Mouse (Mus musculus): ENCODE results near the gene Clptm1l.
A peak's percentile ranks its signal among the peaks of the same experiment; 100 is the strongest.

The Clptm1l gene

GRCm38 (mm10) chr13:73603522-73604155, at the start of gene Clptm1l:
Gene Clptm1l (plus strand): TSS chr13:73604006.
- DNase-seq (ENCODE audit: low spot score), result peak; percentile 97

GRCm38 (mm10) chr13:73564201-73564600, 39.6 kb upstream of the Clptm1l start:
- DNase-seq (ENCODE audit: low spot score), result no peak

DNA sequence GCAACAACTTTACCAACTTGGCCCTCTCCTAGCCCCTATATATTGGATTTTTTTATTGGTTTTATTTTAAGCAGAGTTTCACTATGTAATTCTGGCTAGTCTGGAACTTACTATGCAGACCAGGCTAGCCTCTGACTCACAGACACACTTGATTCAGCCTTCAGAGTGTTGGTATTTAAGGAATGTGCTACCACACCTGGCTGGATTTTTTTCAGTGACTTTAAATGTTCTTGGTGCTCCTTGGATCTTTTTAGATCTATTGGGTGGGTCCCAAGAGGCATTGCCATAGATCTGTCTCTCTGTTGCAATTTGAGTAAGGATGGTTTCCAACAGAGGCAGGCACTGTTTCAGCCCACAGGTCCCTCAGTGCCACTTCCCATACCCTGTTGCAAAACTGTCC, 28.8 kb upstream of the Clptm1l start:
- DNase-seq (ENCODE audit: low spot score), result no peak

GRCm38 (mm10) chr13:73577277-73577676, 26.5 kb upstream of the Clptm1l start:
- DNase-seq (ENCODE audit: low spot score), result no peak

- DNase-seq (ENCODE audit: low spot score), result no peak
These were observed 12.3 kb upstream of the Clptm1l start for GRCm38 (mm10) chr13:73591488-73591887.

DNA sequence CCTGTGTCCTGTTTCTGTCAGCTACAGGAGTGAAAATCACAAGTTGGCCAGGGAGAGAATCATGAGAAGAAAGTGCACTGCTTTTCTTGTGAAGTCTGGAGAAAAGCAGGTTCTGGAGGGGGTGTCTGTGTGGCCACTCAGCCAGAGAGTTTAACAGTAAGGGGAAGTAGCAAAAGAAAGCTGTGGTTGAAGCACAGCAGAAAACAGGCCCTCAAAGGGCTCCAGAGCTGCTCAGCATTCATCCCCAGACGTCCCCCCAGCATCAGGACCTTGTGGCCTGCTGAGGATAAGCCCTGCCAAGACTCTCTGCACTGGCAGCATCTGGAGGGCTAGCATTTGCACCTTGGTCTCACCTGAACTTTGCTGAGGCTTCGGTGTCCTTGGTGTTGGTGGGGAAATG, 11.3 kb upstream of the Clptm1l start:
- DNase-seq (ENCODE audit: low spot score), result no peak

DNA sequence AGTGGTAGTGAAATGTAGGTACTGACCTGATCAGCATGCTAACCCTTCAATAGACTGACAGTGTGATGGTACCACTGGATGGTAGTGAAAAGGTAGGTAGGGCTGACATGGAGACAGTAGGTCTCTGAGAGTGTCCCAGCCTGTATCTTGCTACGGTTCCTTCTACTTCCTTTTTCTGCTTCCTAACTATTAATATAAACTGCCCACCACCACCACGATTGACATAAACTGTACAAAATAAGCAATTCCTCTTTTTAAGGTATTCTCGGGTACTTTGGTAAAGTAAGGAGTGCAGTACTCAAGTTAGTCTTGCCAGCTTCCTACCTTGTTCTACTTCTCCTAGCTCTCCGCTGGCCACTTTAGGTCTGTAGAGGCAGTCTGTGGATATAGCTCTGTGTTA, 7.5 kb upstream of the Clptm1l start:
- no peak for DNase-seq (ENCODE audit: low spot score)

DNA sequence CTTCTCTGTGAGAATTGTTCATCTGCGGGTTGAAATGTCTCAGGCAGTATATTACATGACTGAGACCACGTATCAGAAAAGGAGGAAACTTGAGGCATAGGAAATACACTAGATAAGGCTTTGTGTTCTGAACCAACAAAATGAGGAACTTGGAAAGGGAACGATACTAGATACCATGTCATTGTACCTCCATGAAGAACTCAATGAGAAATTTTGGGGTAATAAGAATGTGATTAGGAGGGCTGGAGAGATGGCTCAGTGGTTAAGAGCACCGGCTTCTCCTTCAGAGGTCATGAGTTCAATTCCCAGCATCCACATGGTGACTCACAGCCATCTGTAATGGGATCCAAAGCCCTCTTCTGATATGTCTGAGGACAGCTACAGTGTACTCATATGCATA, 3.6 kb upstream of the Clptm1l start:
- no peak for DNase-seq (ENCODE audit: low spot score)

GRCm38 (mm10) chr13:73603046-73603445, 760 bp upstream of the Clptm1l start:
- DNase-seq (ENCODE audit: low spot score), result no peak

GRCm38 (mm10) chr13:73604156-73604957, 551 bp downstream of the Clptm1l start:
- DNase-seq (ENCODE audit: low spot score), result no peak

GRCm38 (mm10) chr13:73618406-73618805, 14.6 kb downstream of the Clptm1l start:
- DNase-seq (ENCODE audit: low spot score), result no peak

GRCm38 (mm10) chr13:73620637-73621036, 16.8 kb downstream of the Clptm1l start:
- no peak for DNase-seq (ENCODE audit: low spot score)

DNA sequence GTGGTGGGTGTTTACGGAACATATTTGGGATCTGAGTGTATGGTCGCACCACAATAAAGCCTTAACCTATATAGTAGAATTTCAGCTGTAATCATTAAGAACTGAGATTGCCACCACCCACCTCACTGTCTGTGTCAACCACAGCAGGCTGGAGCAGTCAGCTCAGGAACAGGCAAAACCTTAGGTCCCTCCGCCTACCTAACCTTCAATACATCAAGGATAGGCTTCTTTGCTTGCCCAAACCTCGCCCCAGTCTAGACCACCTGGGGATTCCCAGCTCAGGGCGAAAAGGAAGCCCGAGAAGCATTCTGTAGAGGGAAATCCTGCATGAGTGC, 22.6 kb downstream of the Clptm1l start:
- no peak for DNase-seq (ENCODE audit: low spot score)

- DNase-seq (ENCODE audit: low spot score), result peak; percentile 58
These were observed 23.1 kb downstream of the Clptm1l start, which contains the start of gene Tert for GRCm38 (mm10) chr13:73626745-73627549. Gene Tert (plus strand): TSS chr13:73626911.

DNA sequence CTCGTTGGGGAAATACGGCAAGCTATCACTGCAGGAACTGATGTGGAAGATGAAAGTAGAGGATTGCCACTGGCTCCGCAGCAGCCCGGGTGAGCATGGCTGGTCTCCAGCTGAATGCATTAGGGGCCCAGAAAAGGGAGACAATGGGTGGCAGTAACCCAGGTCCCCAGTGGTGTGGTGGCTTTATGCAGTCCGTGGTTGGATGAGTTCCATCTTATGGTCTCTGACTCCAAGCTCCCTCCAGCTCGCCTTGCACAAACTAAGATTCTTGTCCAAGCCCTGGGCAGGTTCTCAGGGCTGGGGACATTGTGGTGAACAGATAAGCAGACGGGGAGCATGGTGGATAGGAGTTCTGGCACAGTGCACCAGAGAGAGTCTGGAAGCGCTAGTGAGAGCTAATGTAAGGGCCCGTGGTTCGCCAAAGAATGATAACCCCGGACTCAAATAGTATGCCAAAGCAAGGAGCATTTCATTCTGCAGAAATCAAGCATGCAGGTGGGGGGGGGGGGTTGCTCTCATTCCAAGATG, 24.8 kb downstream of the Clptm1l start:
- no peak for DNase-seq (ENCODE audit: low spot score)

GRCm38 (mm10) chr13:73631837-73632236, 28.0 kb downstream of the Clptm1l start:
- DNase-seq (ENCODE audit: low spot score), result no peak

DNA sequence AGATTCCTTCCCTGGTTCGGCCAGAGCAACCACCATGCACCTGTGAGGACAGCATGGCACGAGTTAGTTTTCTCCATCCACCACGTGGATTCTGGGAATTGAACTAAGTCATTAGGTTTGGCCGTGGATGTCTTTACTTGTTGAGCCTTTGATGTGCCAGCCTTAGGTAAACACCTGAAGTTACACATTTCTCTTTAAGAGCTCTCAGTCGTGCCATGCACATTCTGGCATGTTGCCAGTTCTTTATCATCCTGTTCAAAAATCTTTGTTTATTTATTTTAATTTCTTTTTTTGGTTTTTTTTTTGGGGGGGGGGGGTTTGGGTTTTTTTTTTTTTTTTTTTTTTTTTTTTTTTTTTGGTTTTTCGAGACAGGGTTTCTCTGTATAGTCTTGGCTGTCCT, 34.0 kb downstream of the Clptm1l start:
- DNase-seq (ENCODE audit: low spot score), result no peak

DNA sequence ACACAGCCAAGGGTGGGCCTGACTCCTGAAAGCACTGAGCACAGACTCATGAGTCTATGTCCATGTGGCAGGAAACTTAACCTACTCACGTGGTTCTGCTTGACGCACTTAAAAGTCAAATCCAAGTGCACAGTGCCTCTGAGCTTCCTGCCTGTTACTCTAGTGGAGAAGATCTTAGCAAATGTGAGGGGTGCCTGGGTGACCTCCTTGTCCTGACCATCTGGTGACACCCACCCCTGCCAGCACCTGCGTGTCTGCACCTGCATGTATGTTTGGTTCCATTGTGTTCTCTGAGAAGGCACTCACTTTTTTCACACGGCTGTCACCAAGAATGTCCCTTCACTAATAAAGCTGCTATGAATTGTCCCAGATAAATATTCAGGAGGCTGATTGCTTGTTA, 37.5 kb downstream of the Clptm1l start:
- no peak for DNase-seq (ENCODE audit: low spot score)

DNA sequence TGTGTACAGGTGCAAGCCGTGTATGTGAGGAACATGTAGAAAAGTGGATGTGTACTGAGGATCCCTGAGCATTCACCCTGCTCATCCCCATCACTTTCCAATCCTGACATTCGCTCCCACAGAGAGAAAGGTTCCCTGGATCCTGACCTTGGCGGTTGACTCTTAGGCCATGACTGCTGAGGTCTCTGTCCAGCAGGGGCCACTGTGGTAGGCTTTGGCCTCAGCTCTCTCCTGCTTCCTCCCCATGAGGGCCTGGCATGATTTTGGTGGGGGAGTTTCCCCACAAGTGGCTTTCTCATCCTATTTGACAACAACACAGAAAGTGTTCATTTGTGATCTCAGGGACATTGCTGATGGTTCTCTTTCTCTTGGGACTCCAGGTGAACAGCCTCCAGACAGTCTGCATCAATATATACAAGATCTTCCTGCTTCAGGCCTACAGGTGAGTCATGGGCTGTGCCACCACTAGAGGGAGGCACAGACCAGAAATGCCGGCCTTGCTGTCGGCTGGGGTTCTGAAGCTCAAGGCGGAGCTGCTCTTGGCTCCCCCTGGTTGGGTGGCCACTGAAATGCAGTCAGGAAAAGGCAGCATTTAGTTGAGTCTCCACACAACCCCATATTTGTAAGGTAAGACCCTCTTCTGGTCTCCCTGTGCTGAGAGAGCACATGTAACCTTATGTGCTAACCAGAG, 42.7 kb downstream of the Clptm1l start:
- peak; percentile 41 for DNase-seq (ENCODE audit: low spot score)

DNA sequence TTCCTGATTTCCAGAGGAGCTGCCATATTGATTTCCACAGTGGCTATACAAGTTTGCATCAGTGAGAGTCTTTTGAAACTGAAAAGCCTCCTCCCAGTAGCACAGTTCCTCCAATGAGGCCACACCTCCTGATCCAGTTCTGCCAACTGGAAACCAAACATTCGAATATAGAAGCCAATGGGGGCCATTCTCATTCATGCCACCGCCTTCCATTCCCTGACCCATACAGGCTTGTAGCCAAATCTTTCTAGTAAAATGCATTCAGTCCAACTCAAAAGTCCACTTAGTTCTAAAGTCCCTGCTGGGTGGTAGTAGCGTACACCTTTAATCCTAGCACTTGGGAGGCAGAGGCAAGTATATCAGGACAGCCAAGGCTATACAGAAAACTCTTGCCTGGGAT, 49.5 kb downstream of the Clptm1l start:
- DNase-seq (ENCODE audit: low spot score), result no peak

DNA sequence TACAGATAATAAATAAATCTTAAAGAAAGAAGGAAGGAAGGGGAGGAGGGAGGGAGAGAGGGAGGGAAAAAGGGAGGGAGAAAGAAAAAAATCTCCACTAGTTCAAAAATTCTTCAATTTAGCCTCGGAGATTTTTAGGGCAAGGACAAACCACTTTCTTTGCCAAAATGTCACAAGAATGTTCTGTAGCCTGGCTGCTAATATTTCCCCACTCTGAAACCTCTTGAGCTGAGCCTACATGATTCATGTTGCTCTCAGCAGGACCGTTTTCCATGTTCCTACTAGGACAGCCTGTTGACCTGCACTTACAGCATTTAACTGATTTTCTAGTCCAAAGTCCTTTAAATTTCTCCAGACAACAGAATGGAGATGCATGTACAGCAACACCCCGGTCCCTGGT, 51.2 kb downstream of the Clptm1l start:
- DNase-seq (ENCODE audit: low spot score), result no peak

DNA sequence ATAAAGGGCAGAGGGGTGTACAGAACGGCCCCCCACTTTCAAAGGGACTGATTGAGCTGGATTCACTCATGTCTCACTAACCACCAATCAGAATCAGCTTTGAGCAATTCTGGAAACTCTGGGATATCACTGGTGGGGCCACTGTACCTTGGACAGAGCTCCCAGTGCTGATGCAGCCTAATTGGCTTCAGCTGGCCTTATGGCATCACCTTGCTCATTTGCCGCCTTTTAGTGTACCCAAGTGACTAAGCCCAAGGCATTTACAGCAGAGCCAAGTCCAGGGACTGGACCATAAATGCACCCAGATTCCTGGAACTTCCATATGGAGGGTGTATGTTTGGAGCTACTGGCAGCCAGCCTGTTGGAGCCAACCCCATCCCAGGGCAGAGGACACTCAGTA, 55.1 kb downstream of the Clptm1l start:
- no peak for DNase-seq (ENCODE audit: low spot score)
